Mouse (Mus musculus): ENCODE data around the gene Glis2. TPM values are rescaled to one million over a fixed set of nuclear protein-coding genes. Genes with fewer than 3 reads are reported as not detected.
A peak's percentile ranks its signal among the peaks of the same experiment; 100 is the strongest.

Glis2 gene
- total and polyA plus RNA-seq, 2 experiments from 2014 or later: 11.8 to 25.4 TPM

- TF ChIP-seq EP300 (IDR thresholded peaks at IDR 0.05; ENCODE audit: low read depth) (no peak), CTCF (IDR thresholded peaks at IDR 0.05; ENCODE audit: low read depth) (peak; percentile 99)
- 33% methylated on average over 13 of the region's 13 CpGs for WGBS
- H3K27ac ChIP-seq (ENCODE audit: low read depth): no peak overlapping the region
- DNase-seq (ENCODE audit: low spot score): peak; percentile 71
- ATAC-seq (ENCODE audit: insufficient read depth, low read depth): peak; percentile 67; the same call in 1 of the 2 replicates
- H3K27me3 ChIP-seq (ENCODE audit: control insufficient read depth, insufficient read depth, low read length): no peaks in the 10 kb centered on the region
- H3K9me3 ChIP-seq (replicated peaks; ENCODE audit: control insufficient read depth, low read length): no peaks in the 10 kb centered on the region
- H3K4me1 ChIP-seq (ENCODE audit: control insufficient read depth, insufficient read depth): 0 out of 2 replicates have a peak, but pooled peaks cover 5% of the 10 kb centered on the region
- no peak overlapping the region for H3K9ac ChIP-seq (replicated peaks; ENCODE audit: low read depth, low read length)
- no peak overlapping the region for H3K4me3 ChIP-seq (ENCODE audit: low read depth, low read length)
- peaks cover 18% of the 10 kb centered on the region for H3K36me3 ChIP-seq (replicated peaks; ENCODE audit: control insufficient read depth, insufficient read depth, low read length)
- H3K4me2 ChIP-seq (ENCODE audit: low read depth, low read length): no peak overlapping the region
These were observed 43.5 kb upstream of the Glis2 start for GRCm38 (mm10) chr16:4551056-4551455.

- H3K9me3 ChIP-seq (replicated peaks; ENCODE audit: control insufficient read depth, low read length): no peaks in the 10 kb centered on the region
- H3K27me3 ChIP-seq (ENCODE audit: control insufficient read depth, insufficient read depth, low read length): no peaks in the 10 kb centered on the region
- peaks cover 13% of the 10 kb centered on the region for H3K36me3 ChIP-seq (replicated peaks; ENCODE audit: control insufficient read depth, insufficient read depth, low read length)
- TF ChIP-seq EP300 (IDR thresholded peaks at IDR 0.05; ENCODE audit: low read depth) (no peak), CTCF (IDR thresholded peaks at IDR 0.05; ENCODE audit: low read depth) (no peak)
- WGBS: 84% methylated on average over 12 of the region's 12 CpGs
- no peak overlapping the region for H3K4me2 ChIP-seq (ENCODE audit: low read depth, low read length)
- no peak overlapping the region for H3K4me3 ChIP-seq (ENCODE audit: low read depth, low read length)
- 0 out of 2 replicates have a peak, but pooled peaks cover 5% of the 10 kb centered on the region for H3K4me1 ChIP-seq (ENCODE audit: control insufficient read depth, insufficient read depth)
- H3K27ac ChIP-seq (ENCODE audit: low read depth): no peak overlapping the region
- no peak overlapping the region for H3K9ac ChIP-seq (replicated peaks; ENCODE audit: low read depth, low read length)
- ATAC-seq (ENCODE audit: insufficient read depth, low read depth) (no peak), DNase-seq (ENCODE audit: low spot score) (no peak)
These were observed 42.6 kb upstream of the Glis2 start for GRCm38 (mm10) chr16:4551885-4552284.

DNA sequence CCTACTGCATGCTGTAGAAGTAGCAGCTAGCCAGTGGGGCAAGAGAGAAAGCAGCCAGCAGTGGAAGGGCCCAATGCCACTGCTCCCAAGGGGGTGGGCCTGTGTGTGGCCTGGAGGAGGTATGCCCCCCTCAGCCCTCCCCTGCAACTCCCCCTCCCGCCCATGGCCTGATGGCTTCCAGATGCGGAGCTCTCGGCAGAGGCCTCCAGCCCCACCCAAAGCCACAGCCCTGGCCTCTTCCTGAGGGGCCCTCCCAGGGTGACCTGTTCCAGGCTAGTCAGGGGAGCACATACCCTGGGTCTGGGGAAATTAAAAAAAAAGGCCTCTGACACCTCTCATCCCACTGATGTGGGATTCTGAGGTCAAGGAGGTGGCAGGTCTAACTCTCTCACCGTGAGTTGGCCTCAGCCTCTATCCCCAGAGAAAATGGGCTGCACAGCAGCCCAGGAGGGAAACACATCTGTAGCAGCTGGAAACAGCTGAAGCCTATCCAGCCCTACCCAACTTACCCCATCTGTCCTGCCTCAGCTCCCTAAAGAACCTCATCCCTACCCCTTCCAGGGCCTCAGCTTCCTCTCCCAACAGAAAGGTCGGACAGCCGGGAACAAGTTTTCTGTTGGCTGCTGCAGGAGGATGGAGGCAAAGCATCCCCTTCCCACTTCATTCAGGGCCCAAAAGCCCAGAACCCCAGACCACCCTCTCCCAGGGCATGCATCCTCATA is 41.5 kb upstream of the Glis2 start:
- no peak overlapping the region for H3K27ac ChIP-seq (ENCODE audit: low read depth)
- H3K27me3 ChIP-seq (ENCODE audit: control insufficient read depth, insufficient read depth, low read length): no peaks in the 10 kb centered on the region
- H3K4me1 ChIP-seq (ENCODE audit: control insufficient read depth, insufficient read depth): 0 out of 2 replicates have a peak, but pooled peaks cover 5% of the 10 kb centered on the region
- ATAC-seq (ENCODE audit: insufficient read depth, low read depth) (peak; percentile 18; the same call in 1 of the 2 replicates), DNase-seq (ENCODE audit: low spot score) (no peak)
- WGBS: 45% methylated on average over 6 of the region's 6 CpGs
- H3K4me3 ChIP-seq (ENCODE audit: low read depth, low read length): no peak overlapping the region
- H3K9me3 ChIP-seq (replicated peaks; ENCODE audit: control insufficient read depth, low read length): no peaks in the 10 kb centered on the region
- no peak for TF ChIP-seq EP300 (IDR thresholded peaks at IDR 0.05; ENCODE audit: low read depth)
- no peak for TF ChIP-seq CTCF (IDR thresholded peaks at IDR 0.05; ENCODE audit: low read depth)
- peaks cover 7% of the 10 kb centered on the region; the same call in 1 of the 2 replicates for H3K36me3 ChIP-seq (replicated peaks; ENCODE audit: control insufficient read depth, insufficient read depth, low read length)
- peak overlapping the region; percentile 43 for H3K9ac ChIP-seq (replicated peaks; ENCODE audit: low read depth, low read length)
- H3K4me2 ChIP-seq (ENCODE audit: low read depth, low read length): no peak overlapping the region

- H3K9me3 ChIP-seq (replicated peaks; ENCODE audit: control insufficient read depth, low read length): no peaks in the 10 kb centered on the region
- no peak overlapping the region for H3K9ac ChIP-seq (replicated peaks; ENCODE audit: low read depth, low read length)
- no peak overlapping the region for H3K4me2 ChIP-seq (ENCODE audit: low read depth, low read length)
- 95% methylated on average over 1 of the region's 1 CpGs for WGBS
- H3K36me3 ChIP-seq (replicated peaks; ENCODE audit: control insufficient read depth, insufficient read depth, low read length): no peaks in the 10 kb centered on the region
- ATAC-seq (ENCODE audit: insufficient read depth, low read depth): no peak
- H3K27ac ChIP-seq (ENCODE audit: low read depth): no peak overlapping the region
- no peaks in the 10 kb centered on the region for H3K27me3 ChIP-seq (ENCODE audit: control insufficient read depth, insufficient read depth, low read length)
- 0 out of 2 replicates have a peak, but pooled peaks cover 5% of the 10 kb centered on the region for H3K4me1 ChIP-seq (ENCODE audit: control insufficient read depth, insufficient read depth)
- TF ChIP-seq EP300 (IDR thresholded peaks at IDR 0.05; ENCODE audit: low read depth) (no peak), CTCF (IDR thresholded peaks at IDR 0.05; ENCODE audit: low read depth) (no peak)
- no peak overlapping the region for H3K4me3 ChIP-seq (ENCODE audit: low read depth, low read length)
- DNase-seq (ENCODE audit: low spot score): no peak
These were observed 39.0 kb upstream of the Glis2 start for GRCm38 (mm10) chr16:4555555-4555954.

DNA sequence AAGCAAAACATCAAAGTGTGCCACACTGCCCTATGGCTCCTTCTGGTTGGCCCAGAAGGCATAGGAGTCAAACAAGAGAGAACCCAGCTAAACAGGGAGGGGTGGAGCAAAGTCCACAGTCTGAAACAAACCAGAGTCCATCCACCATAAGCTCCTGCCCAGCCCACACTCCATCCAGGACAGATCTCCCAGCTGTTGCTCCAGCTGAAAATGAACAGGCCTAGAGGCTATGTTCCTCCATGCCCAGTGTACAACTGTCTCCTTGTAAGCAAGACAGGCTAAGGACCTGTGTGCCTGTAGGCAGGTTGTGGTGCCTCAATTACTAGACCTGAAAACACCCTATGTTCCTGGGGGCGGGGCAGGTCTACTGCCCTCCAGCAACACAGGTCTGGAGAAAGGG is 37.4 kb upstream of the Glis2 start:
- Histone ChIP-seq H3K27me3 (ENCODE audit: control insufficient read depth, insufficient read depth, low read length) (no peaks in the 10 kb centered on the region), H3K36me3 (replicated peaks; ENCODE audit: control insufficient read depth, insufficient read depth, low read length) (no peaks in the 10 kb centered on the region), H3K9ac (replicated peaks; ENCODE audit: low read depth, low read length) (no peak overlapping the region), H3K4me3 (ENCODE audit: low read depth, low read length) (no peak overlapping the region), H3K4me2 (ENCODE audit: low read depth, low read length) (no peak overlapping the region), H3K4me1 (ENCODE audit: control insufficient read depth, insufficient read depth) (peaks cover 9% of the 10 kb centered on the region; the same call in 1 of the 2 replicates), H3K27ac (ENCODE audit: low read depth) (no peak overlapping the region), H3K9me3 (replicated peaks; ENCODE audit: control insufficient read depth, low read length) (no peaks in the 10 kb centered on the region)
- WGBS: 80% methylated on average over 1 of the region's 1 CpGs
- no peak for DNase-seq (ENCODE audit: low spot score)
- ATAC-seq (ENCODE audit: insufficient read depth, low read depth): no peak
- no peak for TF ChIP-seq CTCF (IDR thresholded peaks at IDR 0.05; ENCODE audit: low read depth)
- TF ChIP-seq EP300 (IDR thresholded peaks at IDR 0.05; ENCODE audit: low read depth): no peak

Data from heart, postnatal 0 days (tissue).